Mouse (Mus musculus) bone marrow macrophage, adult 2 months (primary cell): ENCODE data around the gene Syt16.

Experiments
- CTCF ChIP-seq: IDR thresholded peaks from 2 replicates; pipeline ENCODE4 v1.5.1; 2012; ENCODE audit warnings: low read depth, mild to moderate bottlenecking, low read length, moderate library complexity
- POLR2A ChIP-seq: IDR thresholded peaks from 2 replicates; pipeline ENCODE4 v1.6.1; 2012; ENCODE audit warnings: mild to moderate bottlenecking, low read depth, low read length, borderline replicate concordance

DNA sequence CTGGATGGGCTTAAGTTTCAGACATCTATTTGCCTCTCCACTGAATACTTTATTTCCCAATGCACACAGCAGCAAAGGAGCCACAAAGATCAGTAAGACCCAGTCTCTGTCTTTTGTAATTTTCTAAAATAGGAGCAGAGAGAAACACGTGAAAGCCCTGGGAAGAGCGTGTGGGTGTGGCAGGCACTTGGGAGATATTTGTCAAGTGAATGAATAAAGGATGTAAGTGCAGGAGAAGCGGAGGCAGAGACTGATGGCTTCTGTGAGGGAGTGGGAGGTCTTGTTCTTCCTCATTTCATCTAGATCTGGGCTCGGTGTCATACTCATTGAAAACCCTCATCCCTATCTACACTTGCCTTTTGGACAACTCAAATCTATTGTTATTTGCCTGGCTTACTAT, 78.6 kb downstream of the Syt16 start:
- TF ChIP-seq CTCF (no peak), POLR2A (no peak)
